Mouse (Mus musculus) heart, embryonic 14.5 days (tissue): ENCODE data around the gene Raet1d. TPM values are rescaled to one million over a fixed set of nuclear protein-coding genes. Genes with fewer than 3 reads are reported as not detected.
A peak's percentile ranks its signal among the peaks of the same experiment; 100 is the strongest.
"Not testable (repeated sequence)": the region's sequence is repeated elsewhere in the genome, so short reads cannot be mapped to it uniquely, and the experiment has no call there.

Experiments
- ATAC-seq: fragments of 200-750 bp; cut with Nextera tagmentation; 2 replicates; pipeline ENCODE4 v1.8.0; 2017; ENCODE audit warnings: low read depth, moderate TSS enrichment; ENCODE audit not compliant: insufficient number of reproducible peaks, insufficient read depth, low FRiP score
- H3K27ac ChIP-seq, 2 experiments: fragments of 200-500 bp in 1 of 2; fragments of 300-500 bp in 1 of 2; sonication (generic) in 1 of 2; replicated peaks in 1 of 2; 2 replicates each; pipeline ENCODE4 v1.5.1; 2012 to 2014; ENCODE audit warnings: low read depth in 2 of 2, low read length in 2 of 2, control low read depth in 1 of 2, mild to moderate bottlenecking in 1 of 2, mixed read lengths in 1 of 2; ENCODE audit not compliant: control insufficient read depth in 1 of 2, insufficient read depth in 1 of 2
- H3K27me3 ChIP-seq: fragments of 300-500 bp; sonication (generic); 2 replicates; pipeline ENCODE4 v1.6.1; 2014; ENCODE audit warnings: mild to moderate bottlenecking, low read length, control low read depth; ENCODE audit not compliant: control insufficient read depth, insufficient read depth
- H3K36me3 ChIP-seq: fragments of 300-500 bp; sonication (generic); 2 replicates; pipeline ENCODE4 v1.6.1; 2014; ENCODE audit warnings: mild to moderate bottlenecking, control low read depth, low read length, mixed read lengths; ENCODE audit not compliant: control insufficient read depth, insufficient read depth
- H3K4me1 ChIP-seq, 2 experiments: fragments of 200-500 bp in 1 of 2; fragments of 300-500 bp in 1 of 2; sonication (generic) in 1 of 2; 2 replicates each; pipeline ENCODE4 v1.6.1; 2012 to 2014; ENCODE audit warnings: low read length in 2 of 2, control low read depth in 1 of 2, mixed read lengths in 1 of 2; ENCODE audit not compliant: control insufficient read depth in 2 of 2, insufficient read depth in 2 of 2
- H3K4me2 ChIP-seq: fragments of 300-500 bp; sonication (generic); 2 replicates; pipeline ENCODE4 v1.6.1; 2014; ENCODE audit warnings: mild to moderate bottlenecking, low read length
- H3K4me3 ChIP-seq, 2 experiments: fragments of 200-500 bp in 1 of 2; fragments of 300-500 bp in 1 of 2; sonication (generic) in 1 of 2; 2 replicates each; pipeline ENCODE4 v1.5.1; 2012 to 2014; ENCODE audit warnings: low read length in 2 of 2, mild to moderate bottlenecking in 2 of 2, control low read depth in 1 of 2, low read depth in 1 of 2, moderate library complexity in 1 of 2; ENCODE audit not compliant: control insufficient read depth in 1 of 2, insufficient read depth in 1 of 2
- H3K9ac ChIP-seq: fragments of 300-500 bp; sonication (generic); 2 replicates; pipeline ENCODE4 v1.6.1; 2014; ENCODE audit warnings: mild to moderate bottlenecking, low read length
- H3K9me3 ChIP-seq: fragments of 300-500 bp; sonication (generic); 2 replicates; pipeline ENCODE4 v1.6.1; 2016; ENCODE audit warnings: low read length, control low read depth; ENCODE audit not compliant: control insufficient read depth
- WGBS: fragments of 180-500 bp; shearing (Covaris S2); extraction: QIAGEN DNeasy Blood & Tissue Kit; methylation state at CpG from one replicate; pipeline ENCODE4 v1.1.7; 2014; 5-methylcytosine and 5-hydroxymethylcytosine counted together
- polyA plus RNA-seq: library from polyadenylated mRNA; unstranded; fragments of >200 nt; fragmentation: Nextera tagmentation; extraction: Ambion mirVana; gene quantifications from 2 replicates; pipeline ENCODE4 v1.2.1, GENCODE M21; 2014

Gene Raet1d
- polyA plus RNA-seq, 1 experiment from 2014 or later: 5.6 TPM

GRCm38 (mm10) chr10:22361415-22362352 is 1.3 kb downstream of the Raet1d start:
- H3K9me3 ChIP-seq, H3K4me1 ChIP-seq, H3K27me3 ChIP-seq, H3K27ac ChIP-seq, H3K9ac ChIP-seq, ATAC-seq, H3K36me3 ChIP-seq: not testable (repeated sequence)
- WGBS: under 1% methylated on average over 9 of the region's 15 CpGs
- peak overlapping the region; percentile 39 for H3K4me2 ChIP-seq
- H3K4me3 ChIP-seq: peak overlapping the region; percentile 18 to 35; a peak in 3 of 4 replicates

GRCm38 (mm10) chr10:22362466-22362865 is 2.1 kb downstream of the Raet1d start:
- not testable (repeated sequence) for H3K9ac ChIP-seq, H3K36me3 ChIP-seq, H3K4me3 ChIP-seq, H3K27me3 ChIP-seq, H3K4me1 ChIP-seq, H3K4me2 ChIP-seq, H3K9me3 ChIP-seq, H3K27ac ChIP-seq, ATAC-seq
- 90% methylated on average over 2 of the region's 2 CpGs for WGBS

- H3K27me3 ChIP-seq, H3K4me1 ChIP-seq, H3K36me3 ChIP-seq, H3K9ac ChIP-seq, H3K9me3 ChIP-seq, H3K27ac ChIP-seq, ATAC-seq, H3K4me2 ChIP-seq, H3K4me3 ChIP-seq: not testable (repeated sequence)
- 76% methylated on average over 2 of the region's 2 CpGs for WGBS
Observed at GRCm38 (mm10) chr10:22364915-22365314, 4.6 kb downstream of the Raet1d start.

- whole genome bisulfite sequencing: 4% methylated on average over 6 of the region's 10 CpGs
- H3K4me2 ChIP-seq: peak overlapping the region; percentile 27
- not testable (repeated sequence) for ATAC-seq
Observed at GRCm38 (mm10) chr10:22381226-22381625, 20.9 kb downstream of the Raet1d start.

GRCm38 (mm10) chr10:22390146-22390545 is 29.8 kb downstream of the Raet1d start:
- H3K27ac ChIP-seq, H3K4me1 ChIP-seq, H3K27me3 ChIP-seq, H3K4me2 ChIP-seq, H3K9me3 ChIP-seq, H3K9ac ChIP-seq, ATAC-seq, H3K4me3 ChIP-seq, H3K36me3 ChIP-seq: not testable (repeated sequence)
- 85% methylated on average over 7 of the region's 7 CpGs for WGBS

More at GRCm38 (mm10) chr10:22381226-22381625, 20.9 kb downstream of the Raet1d start:
- H3K9ac ChIP-seq, H3K27me3 ChIP-seq, H3K4me3 ChIP-seq, H3K27ac ChIP-seq, H3K36me3 ChIP-seq, H3K4me1 ChIP-seq, H3K9me3 ChIP-seq: not testable (repeated sequence)

- H3K36me3 ChIP-seq, H3K4me2 ChIP-seq, H3K9me3 ChIP-seq, H3K27me3 ChIP-seq, ATAC-seq, H3K27ac ChIP-seq, H3K4me1 ChIP-seq, H3K9ac ChIP-seq, H3K4me3 ChIP-seq: not testable (repeated sequence)
- WGBS: 64% methylated on average over 3 of the region's 5 CpGs
Observed at GRCm38 (mm10) chr10:22391616-22392015, 31.3 kb downstream of the Raet1d start.

- H3K4me2 ChIP-seq, H3K9ac ChIP-seq, H3K9me3 ChIP-seq, H3K27ac ChIP-seq, H3K27me3 ChIP-seq, ATAC-seq, H3K4me3 ChIP-seq, H3K4me1 ChIP-seq, H3K36me3 ChIP-seq: not testable (repeated sequence)
- WGBS: no CpG with 5 or more reads among the region's 2 CpGs
Observed at GRCm38 (mm10) chr10:22393028-22393824, 32.9 kb downstream of the Raet1d start.
